Mouse (Mus musculus) midbrain, embryonic 15.5 days (tissue): ENCODE data around the gene Gpc6. TPM values are rescaled to one million over a fixed set of nuclear protein-coding genes. Genes with fewer than 3 reads are reported as not detected.

ENCODE experiments used
- ATAC-seq: fragments of 200-750 bp; cut with Nextera tagmentation; replicated peaks from 2 replicates; pipeline ENCODE4 v1.8.0; 2017; ENCODE audit warnings: moderate TSS enrichment
- H3K27ac ChIP-seq: fragments of 300-500 bp; sonication (generic); 2 replicates; pipeline ENCODE4 v1.5.1; 2015; ENCODE audit warnings: mild to moderate bottlenecking, inconsistent platforms
- H3K27me3 ChIP-seq: fragments of 300-500 bp; sonication (generic); replicated peaks from 2 replicates; pipeline ENCODE4 v1.6.1; 2015; ENCODE audit warnings: inconsistent platforms
- H3K36me3 ChIP-seq: fragments of 300-500 bp; sonication (generic); replicated peaks from 2 replicates; pipeline ENCODE4 v1.6.1; 2015; ENCODE audit warnings: inconsistent platforms
- H3K4me1 ChIP-seq: fragments of 300-500 bp; sonication (generic); 2 replicates; pipeline ENCODE4 v1.6.1; 2015; ENCODE audit warnings: inconsistent platforms
- H3K4me2 ChIP-seq: fragments of 300-500 bp; sonication (generic); 2 replicates; pipeline ENCODE4 v1.6.1; 2015; ENCODE audit warnings: inconsistent platforms, mild to moderate bottlenecking, moderate library complexity
- H3K4me3 ChIP-seq: fragments of 300-500 bp; sonication (generic); 2 replicates; pipeline ENCODE4 v1.5.1; 2015; ENCODE audit warnings: mild to moderate bottlenecking, inconsistent platforms
- H3K9ac ChIP-seq: fragments of 300-500 bp; sonication (generic); 2 replicates; pipeline ENCODE4 v1.6.1; 2015; ENCODE audit warnings: mild to moderate bottlenecking, inconsistent platforms
- H3K9me3 ChIP-seq: fragments of 300-500 bp; sonication (generic); 2 replicates; pipeline ENCODE4 v1.6.1; 2016; ENCODE audit warnings: inconsistent platforms
- WGBS: fragments of 180-500 bp; shearing (Covaris S2); methylation state at CpG from one replicate; pipeline ENCODE4 v1.1.7; 2015; ENCODE audit warnings: mixed read lengths; 5-methylcytosine and 5-hydroxymethylcytosine counted together
- polyA plus RNA-seq: library from polyadenylated mRNA; unstranded; fragments of >200 nt; fragmentation: Nextera tagmentation; extraction: Ambion mirVana; gene quantifications from 2 replicates; pipeline ENCODE4 v1.2.1, GENCODE M21; 2015

Gene Gpc6
- polyA plus RNA-seq, 1 experiment from 2014 or later = 21.1 TPM

DNA sequence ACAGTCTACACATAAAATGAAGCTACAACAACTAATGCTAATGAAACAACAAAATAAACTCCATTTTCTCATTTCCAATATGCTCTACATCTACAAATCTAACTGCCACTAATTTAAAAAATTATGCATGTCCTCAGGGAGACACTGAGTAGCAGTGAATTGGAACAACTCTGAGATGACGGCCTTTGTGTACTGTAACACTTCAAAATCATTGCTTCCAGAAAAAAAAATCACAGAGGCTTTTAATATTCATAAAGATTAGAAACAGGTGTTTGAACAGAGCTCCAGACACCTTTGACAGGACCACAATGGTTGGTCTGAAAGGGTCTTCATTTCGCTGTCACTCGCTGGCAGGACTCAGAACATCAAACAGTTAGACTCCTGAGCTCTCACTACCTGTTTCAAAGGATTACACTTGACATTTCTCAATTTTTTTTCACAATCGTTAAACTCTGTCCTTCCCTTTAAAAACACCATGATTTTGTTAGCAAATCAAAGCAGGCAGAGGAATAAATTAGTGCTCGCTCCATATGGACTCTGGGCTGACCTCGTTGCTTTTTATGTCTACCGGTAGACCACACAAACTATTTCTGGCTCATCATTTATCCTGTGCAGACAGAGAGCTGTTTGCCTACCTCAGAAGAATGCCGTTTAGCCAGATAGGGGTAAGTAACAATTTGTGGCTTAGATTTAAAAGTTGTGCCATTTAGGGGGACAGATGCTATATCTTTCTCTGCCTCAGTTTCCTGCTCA is 901.4 kb downstream of the Gpc6 start:
- Histone ChIP-seq H3K36me3 (no peaks in the 10 kb centered on the region), H3K4me3 (no peak overlapping the region), H3K27ac (no peak overlapping the region), H3K4me1 (0 out of 2 replicates have a peak, but pooled peaks cover 4% of the 10 kb centered on the region), H3K9ac (no peak overlapping the region), H3K9me3 (no peaks in the 10 kb centered on the region; the same call in 1 of the 2 replicates), H3K4me2 (no peak overlapping the region), H3K27me3 (no peaks in the 10 kb centered on the region)
- WGBS = 55% methylated on average over 8 of the region's 8 CpGs
- peak; percentile 87 for ATAC-seq

DNA sequence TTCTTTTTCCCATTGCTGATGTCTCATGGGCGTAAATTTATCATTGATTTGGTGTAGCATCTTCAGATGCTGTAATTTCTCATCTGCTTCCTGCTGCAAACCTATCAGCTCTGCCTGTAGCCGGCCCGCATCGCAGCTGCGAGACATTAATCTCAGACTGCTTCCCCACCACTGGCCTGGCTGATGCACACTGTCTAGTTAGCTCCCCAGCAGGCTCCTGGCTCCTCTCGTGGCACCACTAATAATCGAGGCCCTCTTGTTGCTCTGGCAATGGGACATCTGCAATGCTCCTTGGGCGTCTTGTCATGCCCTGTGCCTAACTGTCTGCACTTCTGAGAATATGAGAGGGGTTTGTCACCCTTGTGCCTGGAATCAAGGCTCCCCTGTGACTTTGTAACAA is 906.2 kb downstream of the Gpc6 start:
- 79% methylated on average over 8 of the region's 8 CpGs for WGBS
- H3K9me3 ChIP-seq = no peaks in the 10 kb centered on the region
- ATAC-seq = no peak

DNA sequence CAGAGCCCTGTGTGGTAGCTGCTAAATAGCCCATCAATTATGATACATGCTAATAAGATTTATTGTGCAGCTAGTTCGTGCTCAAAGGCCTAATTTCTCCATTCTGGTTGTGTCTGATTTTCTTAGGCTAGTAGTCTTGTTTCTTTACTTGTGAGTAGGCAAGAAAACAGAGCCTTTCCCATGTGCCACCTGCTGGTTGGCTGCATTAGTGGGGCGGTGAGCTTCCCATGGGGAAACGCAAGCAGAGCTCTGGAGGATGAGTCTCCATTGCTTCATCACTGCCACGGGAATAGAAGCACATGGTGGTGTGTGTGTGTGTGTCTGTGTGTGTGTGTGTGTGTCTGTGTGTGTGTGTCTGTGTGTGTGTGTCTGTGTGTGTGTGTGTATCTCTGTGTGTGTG is 906.6 kb downstream of the Gpc6 start:
- Histone ChIP-seq H3K9ac (no peak overlapping the region), H3K9me3 (no peaks in the 10 kb centered on the region), H3K4me3 (no peak overlapping the region), H3K27ac (no peak overlapping the region), H3K36me3 (no peaks in the 10 kb centered on the region), H3K4me1 (0 out of 2 replicates have a peak, but pooled peaks cover 4% of the 10 kb centered on the region), H3K27me3 (no peaks in the 10 kb centered on the region), H3K4me2 (no peak overlapping the region)
- no peak for ATAC-seq
- WGBS = 44% methylated on average over 4 of the region's 4 CpGs

More for the DNA sequence above, 906.2 kb downstream of the Gpc6 start:
- Histone ChIP-seq H3K9ac (no peak overlapping the region), H3K4me2 (no peak overlapping the region), H3K4me3 (no peak overlapping the region), H3K27ac (no peak overlapping the region), H3K27me3 (no peaks in the 10 kb centered on the region), H3K4me1 (0 out of 2 replicates have a peak, but pooled peaks cover 4% of the 10 kb centered on the region), H3K36me3 (no peaks in the 10 kb centered on the region)

DNA sequence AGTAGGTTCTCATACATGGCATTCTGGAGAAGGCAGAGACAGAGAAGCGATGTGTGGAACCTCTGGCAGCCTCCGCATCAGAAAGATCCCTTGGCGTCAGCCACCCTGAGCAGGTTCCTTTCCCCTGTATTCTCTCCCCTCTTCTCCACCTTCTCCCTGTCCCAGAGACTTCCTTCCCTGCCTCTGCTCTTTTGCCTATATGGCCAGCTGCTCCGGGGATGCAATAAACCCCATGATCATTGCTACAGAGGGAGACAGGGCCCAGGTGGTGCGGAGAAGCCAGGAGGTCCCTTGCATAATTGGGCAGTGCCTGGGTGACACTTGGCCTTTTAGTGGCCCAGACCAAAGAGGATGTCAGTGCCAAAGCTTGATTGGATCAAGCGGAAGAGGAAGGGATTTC is 910.4 kb downstream of the Gpc6 start:
- no peaks in the 10 kb centered on the region for H3K36me3 ChIP-seq
- 96% methylated on average over 6 of the region's 6 CpGs for WGBS
- no peak for ATAC-seq

DNA sequence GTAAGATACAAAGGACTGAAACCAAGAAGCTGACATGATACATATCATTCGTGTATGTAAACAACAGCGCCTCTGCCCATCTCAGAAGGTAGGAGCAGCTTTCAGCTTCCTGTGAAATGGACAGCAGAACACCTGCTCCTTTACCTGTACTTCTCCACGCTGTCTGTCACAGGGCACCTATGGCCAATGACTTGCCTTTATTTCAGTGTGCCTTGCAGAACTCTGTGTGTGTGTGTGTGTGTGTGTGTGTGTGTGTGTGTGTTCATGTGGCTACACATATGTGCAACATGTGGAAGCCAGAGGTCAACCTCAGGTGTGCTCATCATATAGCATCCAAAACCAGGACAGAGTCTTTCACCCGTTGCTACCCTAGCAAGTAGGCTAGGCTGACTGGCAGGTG is 911.9 kb downstream of the Gpc6 start:
- Histone ChIP-seq H3K36me3 (no peaks in the 10 kb centered on the region), H3K9me3 (no peaks in the 10 kb centered on the region)
- 90% methylated on average over 4 of the region's 4 CpGs for WGBS

More for the DNA sequence above, 910.4 kb downstream of the Gpc6 start:
- Histone ChIP-seq H3K4me2 (no peak overlapping the region), H3K4me3 (no peak overlapping the region), H3K27ac (no peak overlapping the region), H3K9ac (no peak overlapping the region), H3K4me1 (0 out of 2 replicates have a peak, but pooled peaks cover 4% of the 10 kb centered on the region), H3K9me3 (no peaks in the 10 kb centered on the region), H3K27me3 (no peaks in the 10 kb centered on the region)

DNA sequence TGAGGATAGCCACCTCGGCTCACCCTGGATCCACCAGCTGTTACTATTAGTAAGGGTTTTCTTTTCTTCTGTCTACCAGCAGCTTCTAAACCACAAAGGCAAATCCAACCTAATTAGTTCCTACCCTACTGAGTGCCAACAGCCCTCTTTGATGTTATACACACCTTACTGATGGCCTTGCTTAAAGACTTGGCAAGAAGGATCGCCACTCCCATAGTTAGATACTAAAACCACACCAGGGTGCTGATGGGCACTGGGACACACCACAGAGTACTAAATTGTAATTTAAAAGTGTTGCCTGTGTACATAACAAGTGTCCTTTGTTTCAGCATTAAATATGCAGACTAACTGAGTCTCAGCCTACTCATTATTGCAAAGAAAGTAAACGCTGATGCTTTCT is 912.6 kb downstream of the Gpc6 start:
- no peaks in the 10 kb centered on the region for H3K4me1 ChIP-seq
- no peak overlapping the region for H3K27ac ChIP-seq
- ATAC-seq = no peak
- no peaks in the 10 kb centered on the region for H3K27me3 ChIP-seq
- H3K4me2 ChIP-seq = no peak overlapping the region
- H3K4me3 ChIP-seq = no peak overlapping the region
- H3K36me3 ChIP-seq = no peaks in the 10 kb centered on the region
- no peaks in the 10 kb centered on the region for H3K9me3 ChIP-seq
- no peak overlapping the region for H3K9ac ChIP-seq
- 46% methylated on average over 3 of the region's 3 CpGs for WGBS

More for the DNA sequence above, 911.9 kb downstream of the Gpc6 start:
- no peaks in the 10 kb centered on the region for H3K27me3 ChIP-seq
- no peaks in the 10 kb centered on the region for H3K4me1 ChIP-seq
- ATAC-seq = no peak
- no peak overlapping the region for H3K27ac ChIP-seq
- H3K4me2 ChIP-seq = no peak overlapping the region
- H3K9ac ChIP-seq = no peak overlapping the region
- H3K4me3 ChIP-seq = no peak overlapping the region

DNA sequence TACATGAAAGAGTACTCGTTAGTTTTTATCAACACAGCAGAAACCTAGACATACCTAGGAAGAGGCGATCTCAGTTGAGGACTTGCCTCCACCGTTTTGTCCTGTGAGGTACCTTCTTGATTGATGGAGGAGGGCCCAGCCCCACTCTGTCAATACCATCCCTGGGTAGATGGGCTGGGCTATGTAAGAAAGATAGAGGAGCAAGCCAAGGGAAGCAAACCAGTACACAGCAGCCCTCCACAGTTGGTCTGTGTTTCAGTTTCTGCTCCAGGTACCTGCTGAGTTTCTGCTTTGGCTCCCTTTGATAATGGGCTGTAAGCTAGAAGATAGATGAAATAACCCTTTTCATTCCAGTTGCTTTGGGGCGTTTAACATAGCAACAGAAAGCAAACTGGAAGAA is 916.1 kb downstream of the Gpc6 start:
- no peak for ATAC-seq
- 76% methylated on average over 4 of the region's 4 CpGs for WGBS

DNA sequence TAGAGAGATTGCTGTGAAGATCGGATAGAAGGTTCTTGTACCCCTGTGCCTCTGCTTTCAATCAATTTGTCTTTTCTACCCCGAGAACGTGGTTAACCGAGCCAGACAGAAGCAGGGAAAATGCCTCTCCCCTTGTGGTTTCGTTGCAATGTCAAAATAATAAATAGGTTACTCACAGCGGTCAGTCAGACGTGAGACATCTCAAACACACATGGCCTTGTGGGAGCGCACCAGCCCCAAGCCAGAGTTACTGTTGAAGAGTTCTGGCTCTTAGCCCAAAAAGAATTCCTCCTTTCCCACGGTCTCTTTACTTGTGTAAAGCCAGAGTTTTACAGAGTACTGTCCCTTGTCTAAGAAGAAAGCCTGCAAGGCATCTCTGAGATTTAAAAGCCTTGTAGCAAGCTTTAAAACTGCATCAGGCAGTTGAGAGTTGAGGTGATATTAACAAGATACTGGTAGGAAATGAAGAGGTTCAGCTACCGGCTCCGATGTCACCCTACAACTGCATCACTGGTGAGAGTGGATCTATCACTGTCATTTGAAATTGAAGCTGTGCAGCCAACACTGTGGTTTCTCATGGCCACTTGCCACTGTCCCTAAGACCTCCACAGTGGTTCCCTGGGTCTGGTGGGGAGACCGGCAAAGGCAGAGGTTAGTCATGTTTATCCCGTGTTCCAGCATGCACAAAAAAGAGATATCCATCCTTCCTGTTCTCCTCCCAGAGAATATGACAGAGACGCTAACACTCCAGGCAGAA is 916.9 kb downstream of the Gpc6 start:
- H3K9me3 ChIP-seq = no peaks in the 10 kb centered on the region
- H3K4me1 ChIP-seq = no peaks in the 10 kb centered on the region
- H3K9ac ChIP-seq = no peak overlapping the region
- H3K36me3 ChIP-seq = no peaks in the 10 kb centered on the region
- H3K27ac ChIP-seq = no peak overlapping the region
- 70% methylated on average over 14 of the region's 14 CpGs for WGBS
- H3K27me3 ChIP-seq = no peaks in the 10 kb centered on the region
- no peak for ATAC-seq
- no peak overlapping the region for H3K4me2 ChIP-seq
- no peak overlapping the region for H3K4me3 ChIP-seq

More for the DNA sequence above, 916.1 kb downstream of the Gpc6 start:
- Histone ChIP-seq H3K4me1 (no peaks in the 10 kb centered on the region), H3K9ac (no peak overlapping the region), H3K36me3 (no peaks in the 10 kb centered on the region), H3K27me3 (no peaks in the 10 kb centered on the region), H3K4me2 (no peak overlapping the region), H3K9me3 (no peaks in the 10 kb centered on the region), H3K27ac (no peak overlapping the region), H3K4me3 (no peak overlapping the region)

DNA sequence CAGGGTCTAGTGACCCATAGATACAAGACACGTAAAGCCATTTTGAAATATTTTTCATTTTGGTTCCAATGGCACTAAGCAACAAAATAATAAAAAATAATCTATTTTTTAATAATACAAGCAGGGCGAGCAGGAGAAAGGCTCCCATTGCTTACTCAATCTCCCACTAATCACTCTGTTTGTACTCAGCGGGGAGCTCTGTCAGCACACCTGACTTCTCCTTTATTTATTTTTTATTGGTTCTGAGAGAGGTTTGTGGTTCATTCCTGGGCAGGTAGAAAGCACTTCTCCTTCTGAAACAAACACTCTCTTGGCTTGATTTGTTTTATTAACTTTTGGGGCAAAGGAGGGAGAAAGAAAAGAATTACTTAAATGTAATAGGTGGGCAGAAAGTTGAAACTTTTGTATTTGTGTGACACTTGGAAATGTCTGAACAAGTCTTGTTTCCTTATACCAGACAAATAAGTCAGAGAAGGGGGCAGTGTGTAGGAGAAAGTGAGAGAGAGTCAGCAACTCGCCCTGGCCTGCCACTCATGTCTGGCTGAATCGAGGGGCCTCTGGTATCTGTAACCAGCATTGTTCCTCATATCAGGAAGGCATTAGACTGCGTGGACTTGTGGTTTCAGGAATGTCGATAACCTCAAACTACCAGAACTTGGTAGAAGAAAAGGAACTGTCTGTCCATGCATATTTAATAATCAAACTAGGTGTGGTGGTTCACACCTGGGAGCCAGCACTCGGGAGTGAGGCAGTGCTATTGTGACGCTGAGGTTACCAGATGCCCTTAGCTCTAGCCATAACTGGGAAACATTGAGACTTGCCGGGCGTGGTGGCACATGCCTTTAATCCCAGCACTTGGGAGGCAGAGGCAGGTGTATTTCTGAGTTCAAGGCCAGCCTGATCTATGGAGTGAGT is 924.7 kb downstream of the Gpc6 start:
- no peaks in the 10 kb centered on the region for H3K36me3 ChIP-seq
- no peaks in the 10 kb centered on the region for H3K27me3 ChIP-seq
- H3K4me2 ChIP-seq = no peak overlapping the region
- ATAC-seq = no peak
- H3K9me3 ChIP-seq = no peaks in the 10 kb centered on the region
- no peak overlapping the region for H3K9ac ChIP-seq
- no peak overlapping the region for H3K27ac ChIP-seq
- H3K4me1 ChIP-seq = no peaks in the 10 kb centered on the region
- H3K4me3 ChIP-seq = no peak overlapping the region
- 88% methylated on average over 11 of the region's 11 CpGs for WGBS

DNA sequence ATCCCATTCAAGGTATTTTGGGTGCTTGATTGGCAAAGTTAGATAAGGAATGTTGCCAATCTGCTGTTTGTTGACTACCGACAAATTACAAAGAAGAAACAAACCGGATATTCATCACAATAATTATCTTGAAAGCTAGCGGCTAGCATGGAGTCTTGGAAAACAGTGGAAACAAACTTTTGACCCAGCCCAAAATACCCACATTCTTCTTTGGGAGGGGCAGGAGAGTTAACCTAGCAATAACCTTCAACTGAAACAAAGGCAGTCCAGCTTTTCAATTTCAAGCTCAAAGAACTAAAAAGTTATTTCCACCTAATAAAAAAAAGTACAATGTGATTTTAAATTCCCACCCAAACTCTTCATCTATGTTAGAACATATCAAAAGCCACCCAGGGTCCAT is 927.2 kb downstream of the Gpc6 start:
- no peak overlapping the region for H3K27ac ChIP-seq
- H3K36me3 ChIP-seq = no peaks in the 10 kb centered on the region
- H3K9me3 ChIP-seq = no peaks in the 10 kb centered on the region
- H3K4me3 ChIP-seq = no peak overlapping the region
- no peak overlapping the region for H3K9ac ChIP-seq
- 88% methylated on average over 3 of the region's 3 CpGs for WGBS
- H3K4me1 ChIP-seq = no peaks in the 10 kb centered on the region
- H3K4me2 ChIP-seq = no peak overlapping the region
- ATAC-seq = no peak
- H3K27me3 ChIP-seq = no peaks in the 10 kb centered on the region

DNA sequence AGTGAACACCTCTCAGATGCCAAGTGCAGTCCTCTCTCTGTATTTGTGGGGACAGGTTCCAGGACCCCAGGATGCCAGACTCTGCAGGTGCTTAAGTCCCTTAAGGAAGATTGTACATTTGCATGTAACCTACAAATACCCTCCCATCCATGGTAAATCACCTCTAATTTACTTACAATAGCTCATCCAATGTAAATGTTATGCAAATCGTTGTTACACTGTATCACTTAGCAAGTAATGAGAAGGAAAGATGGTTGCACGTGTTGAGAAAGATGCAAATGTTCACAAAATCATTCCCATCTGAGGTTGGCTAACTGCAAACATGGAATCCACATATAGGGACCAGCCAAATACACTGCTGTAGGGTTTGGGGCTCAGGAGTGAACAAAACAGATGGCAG is 927.7 kb downstream of the Gpc6 start:
- Histone ChIP-seq H3K36me3 (no peaks in the 10 kb centered on the region), H3K4me1 (no peaks in the 10 kb centered on the region), H3K9ac (no peak overlapping the region), H3K4me2 (no peak overlapping the region), H3K9me3 (no peaks in the 10 kb centered on the region), H3K4me3 (no peak overlapping the region), H3K27me3 (no peaks in the 10 kb centered on the region), H3K27ac (no peak overlapping the region)
- WGBS = 90% methylated on average over 2 of the region's 2 CpGs
- ATAC-seq = no peak

DNA sequence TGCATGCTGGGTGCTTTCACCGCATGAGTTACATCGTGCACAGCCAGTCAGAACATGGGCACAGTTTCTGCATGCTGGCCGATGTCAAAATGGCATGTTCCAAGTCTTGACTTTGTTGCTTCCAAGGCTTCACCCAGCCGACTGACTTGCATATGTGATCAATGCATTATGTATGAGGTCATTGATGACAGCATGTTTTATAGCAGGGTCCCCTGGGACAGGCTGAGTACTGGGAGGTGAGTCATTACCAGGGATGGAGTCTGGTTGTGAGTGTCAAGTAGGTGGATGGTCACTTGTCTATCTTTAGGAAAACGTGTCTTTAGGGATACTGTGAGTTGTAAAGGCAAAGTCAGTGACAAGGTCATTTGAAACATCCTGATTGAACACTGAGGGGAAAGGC is 929.4 kb downstream of the Gpc6 start:
- Histone ChIP-seq H3K4me3 (no peak overlapping the region), H3K9me3 (no peaks in the 10 kb centered on the region), H3K4me2 (no peak overlapping the region), H3K36me3 (no peaks in the 10 kb centered on the region), H3K27ac (no peak overlapping the region), H3K9ac (no peak overlapping the region), H3K27me3 (no peaks in the 10 kb centered on the region), H3K4me1 (no peaks in the 10 kb centered on the region)
- WGBS = 75% methylated on average over 5 of the region's 5 CpGs
- ATAC-seq = no peak
